Mouse (Mus musculus): ENCODE results near the gene Eif5a. TPM values are rescaled to one million over a fixed set of nuclear protein-coding genes. Genes with fewer than 3 reads are reported as not detected.
"Not testable (repeated sequence)": the region's sequence is repeated elsewhere in the genome, so short reads cannot be mapped to it uniquely, and the experiment has no call there.

The Eif5a gene
- polyA plus RNA-seq, 1 experiment from 2014 or later: 2,350 TPM

DNA sequence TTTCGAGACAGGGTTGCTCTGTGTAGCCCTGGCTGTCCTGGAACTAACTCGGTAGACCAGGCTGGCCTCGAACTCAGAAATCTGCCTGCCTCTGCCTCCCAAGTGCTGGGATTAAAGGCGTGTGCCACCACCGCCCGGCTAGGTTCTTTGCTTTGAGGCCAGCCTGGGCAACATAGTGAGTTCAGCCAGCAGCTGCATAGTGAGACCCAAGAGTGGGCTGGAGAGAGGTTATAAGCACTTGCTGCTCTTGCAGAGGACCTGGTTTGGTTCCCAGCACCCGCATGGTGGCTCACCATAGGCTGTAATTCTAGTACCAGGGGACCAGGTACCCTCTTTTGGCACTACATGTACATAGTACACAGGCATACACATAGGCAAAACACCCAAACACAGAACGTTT is 8.4 kb upstream of the Eif5a start:
- H3K27ac ChIP-seq; H3K9me3 ChIP-seq; DNase-seq (ENCODE audit: low spot score); H3K36me3 ChIP-seq; H3K4me3 ChIP-seq: not testable (repeated sequence)
- WGBS: 88% methylated on average over 8 of the region's 8 CpGs
- Histone ChIP-seq H3K27me3 (ENCODE audit: insufficient read depth, poor library complexity, severe bottlenecking) (peaks cover 15% of the 10 kb centered on the region), H3K4me1 (replicated peaks) (peaks cover 13% of the 10 kb centered on the region)

DNA sequence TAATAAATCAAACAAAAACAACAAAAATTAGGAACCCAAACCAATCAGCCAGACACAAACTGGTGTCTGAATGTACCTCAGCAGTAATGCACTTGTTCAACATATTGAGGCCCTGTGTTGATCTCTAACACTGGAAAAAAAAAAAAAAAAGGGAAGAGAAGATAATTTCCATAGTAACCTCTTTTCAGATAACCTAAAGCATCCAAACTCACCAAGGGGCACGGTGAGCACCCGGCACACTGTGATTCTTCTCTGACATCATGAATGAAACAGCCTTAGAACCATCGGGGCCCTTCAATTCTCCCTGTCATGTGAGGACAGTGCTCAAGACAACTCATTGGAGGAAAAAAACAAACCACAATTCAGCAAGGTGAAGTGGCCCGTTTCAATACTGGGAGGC is 8.0 kb upstream of the Eif5a start:
- Histone ChIP-seq H3K4me1 (replicated peaks) (peaks cover 9% of the 10 kb centered on the region; the same call in 1 of the 2 replicates), H3K36me3 (no peaks in the 10 kb centered on the region), H3K9me3 (no peaks in the 10 kb centered on the region), H3K27ac (no peak overlapping the region), H3K4me3 (no peak overlapping the region), H3K27me3 (ENCODE audit: insufficient read depth, poor library complexity, severe bottlenecking) (peaks cover 10% of the 10 kb centered on the region; the same call in 1 of the 2 replicates)
- no peak for DNase-seq (ENCODE audit: low spot score)
- WGBS: 88% methylated on average over 4 of the region's 4 CpGs

DNA sequence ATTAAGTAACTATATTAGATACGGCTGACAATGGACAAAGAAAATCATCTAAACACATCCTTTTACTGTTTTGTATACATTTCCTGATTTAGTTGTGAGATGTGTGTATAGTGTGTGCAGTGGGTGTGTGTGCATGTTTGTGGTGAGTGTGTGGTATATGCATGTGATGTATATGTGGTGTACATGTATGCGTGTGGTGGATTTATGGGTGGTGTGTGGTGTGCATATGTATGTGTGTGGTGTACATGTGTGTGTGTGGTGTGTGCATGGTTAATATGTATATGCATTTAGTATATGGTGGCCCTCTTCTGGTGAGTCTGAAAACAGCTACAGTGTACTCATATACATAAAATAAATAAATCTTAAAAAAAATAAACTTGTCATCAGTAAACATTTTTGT is 5.7 kb upstream of the Eif5a start:
- no peaks in the 10 kb centered on the region for H3K36me3 ChIP-seq
- H3K4me1 ChIP-seq (replicated peaks): peaks cover 6% of the 10 kb centered on the region
- no peak overlapping the region for H3K27ac ChIP-seq
- no peak overlapping the region for H3K4me3 ChIP-seq
- no peaks in the 10 kb centered on the region for H3K27me3 ChIP-seq (ENCODE audit: insufficient read depth, poor library complexity, severe bottlenecking)
- WGBS: 95% methylated on average over 2 of the region's 2 CpGs
- no peaks in the 10 kb centered on the region for H3K9me3 ChIP-seq
- no peak for DNase-seq (ENCODE audit: low spot score)

GRCm38 (mm10) chr11:69922796-69923195 is 1.0 kb upstream of the Eif5a start:
- Histone ChIP-seq H3K36me3 (peaks cover 20% of the 10 kb centered on the region), H3K27ac (peak overlapping the region; percentile 98), H3K4me3 (peak overlapping the region; percentile 91), H3K9me3 (no peaks in the 10 kb centered on the region), H3K27me3 (ENCODE audit: insufficient read depth, poor library complexity, severe bottlenecking) (no peaks in the 10 kb centered on the region), H3K4me1 (replicated peaks) (peaks cover 25% of the 10 kb centered on the region)
- WGBS: 72% methylated on average over 3 of the region's 3 CpGs
- DNase-seq (ENCODE audit: low spot score): no peak

DNA sequence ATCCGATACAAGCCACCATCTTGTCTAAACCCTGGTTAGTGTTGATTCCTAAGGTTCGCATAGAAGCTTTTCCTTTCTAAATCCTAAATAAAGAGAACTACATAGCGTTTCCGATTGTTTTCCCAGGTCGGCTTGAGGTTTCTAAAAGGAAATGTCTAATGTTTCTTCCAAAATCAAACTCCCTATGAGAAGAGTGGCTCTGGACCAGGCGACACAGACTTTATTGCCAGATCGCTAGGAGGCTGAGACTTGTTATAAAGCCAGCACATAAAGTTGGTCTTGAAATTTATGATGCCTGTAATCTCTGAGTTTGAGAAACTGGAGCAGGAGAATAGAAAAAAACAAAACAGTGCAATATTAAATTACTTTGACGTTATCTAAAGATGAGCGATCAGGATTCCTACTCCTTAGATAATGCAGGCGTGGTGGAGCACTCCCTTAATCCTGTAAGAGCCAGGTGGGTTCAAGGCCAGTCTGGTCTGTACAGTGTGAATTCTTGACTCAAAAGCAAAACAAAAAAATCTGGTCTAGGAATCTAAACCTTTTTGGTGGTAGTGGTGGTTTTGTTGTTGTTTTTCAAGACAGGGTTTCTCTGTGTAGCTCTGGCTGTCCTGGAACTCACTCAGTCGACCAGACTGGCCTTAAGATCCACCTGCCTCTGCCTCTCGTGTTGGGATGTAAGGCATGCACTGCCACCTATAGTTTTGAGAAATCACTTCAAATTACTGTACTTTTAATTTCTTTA is 426 bp upstream of the Eif5a start:
- Histone ChIP-seq H3K27me3 (ENCODE audit: insufficient read depth, poor library complexity, severe bottlenecking) (no peaks in the 10 kb centered on the region), H3K4me3 (peak overlapping the region; percentile 91), H3K4me1 (replicated peaks) (peaks cover 31% of the 10 kb centered on the region), H3K36me3 (peaks cover 26% of the 10 kb centered on the region), H3K9me3 (no peaks in the 10 kb centered on the region), H3K27ac (peak overlapping the region; percentile 98)
- WGBS: 5% methylated on average over 12 of the region's 12 CpGs
- no peak for DNase-seq (ENCODE audit: low spot score)

DNA sequence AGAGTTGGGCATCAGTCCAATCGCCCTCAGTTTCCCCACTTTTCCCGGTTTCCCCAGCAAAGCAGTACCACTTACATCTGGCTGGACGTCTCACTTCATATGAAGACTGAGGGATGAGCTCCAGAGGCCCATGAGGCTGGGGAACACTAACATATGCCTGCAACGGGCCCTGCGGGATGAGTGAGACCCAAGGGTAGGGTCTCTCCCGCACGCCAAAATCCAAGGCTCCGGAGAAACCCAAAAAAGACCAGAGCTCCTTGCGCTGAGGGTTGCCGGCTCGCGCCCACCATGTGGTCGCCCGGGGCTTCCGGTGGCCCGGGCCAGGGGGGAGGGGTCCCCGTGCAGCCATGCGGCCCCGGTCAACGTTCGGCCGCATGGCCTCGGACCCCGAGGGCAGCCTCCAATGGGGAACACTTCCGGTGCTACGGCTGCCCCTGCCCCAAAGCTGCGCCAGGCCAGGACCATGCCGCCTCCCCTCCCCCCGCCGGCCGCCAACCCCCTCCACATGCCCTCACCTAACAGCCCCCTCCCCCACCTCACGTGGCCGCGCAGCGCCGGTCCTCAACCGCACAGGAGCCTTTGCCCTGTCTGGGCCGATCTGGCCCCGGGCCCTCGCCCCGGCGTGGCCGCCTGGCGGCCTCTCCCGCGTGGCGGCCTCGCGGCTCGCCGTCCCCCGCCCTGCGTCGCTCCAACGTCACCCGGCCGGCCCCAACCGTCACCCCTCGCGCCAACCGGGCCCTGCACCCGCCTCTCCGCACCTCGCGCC is 1.3 kb downstream of the Eif5a start:
- Histone ChIP-seq H3K4me1 (replicated peaks) (peaks cover 46% of the 10 kb centered on the region), H3K27ac (peak overlapping the region; percentile 98), H3K27me3 (ENCODE audit: insufficient read depth, poor library complexity, severe bottlenecking) (no peaks in the 10 kb centered on the region), H3K36me3 (peaks cover 43% of the 10 kb centered on the region), H3K4me3 (peak overlapping the region; percentile 91), H3K9me3 (no peaks in the 10 kb centered on the region)
- peak; percentile 59 for DNase-seq (ENCODE audit: low spot score)
- WGBS: under 1% methylated on average over 64 of the region's 65 CpGs

DNA sequence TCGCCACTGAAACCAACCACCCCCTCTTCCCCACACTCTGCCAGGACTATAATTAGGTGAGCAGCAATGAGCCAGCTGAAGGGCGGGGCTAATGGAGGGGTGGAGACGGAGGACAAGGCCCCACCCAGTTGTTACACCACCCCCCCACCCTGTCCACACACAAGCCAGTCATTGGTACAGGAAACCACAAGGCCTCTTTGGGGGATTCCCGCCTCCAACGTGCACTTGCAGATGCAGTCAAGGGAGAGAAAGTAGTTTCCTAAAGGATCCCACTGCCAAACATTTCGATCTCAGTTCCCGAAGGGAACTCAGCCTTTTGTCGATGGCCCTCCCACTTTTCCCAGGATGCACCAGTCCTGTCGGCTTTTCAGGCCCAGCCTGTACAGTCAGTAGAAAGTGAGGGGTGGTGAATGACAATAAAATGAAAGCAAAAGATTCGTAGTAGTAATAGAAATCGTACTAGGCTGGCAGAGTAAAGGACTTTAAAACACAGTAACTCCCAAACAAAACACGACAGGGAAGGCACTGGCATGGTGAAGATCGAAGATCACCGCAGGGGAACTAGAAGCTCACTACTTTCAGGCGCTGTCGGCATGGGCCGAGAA is 2.0 kb downstream of the Eif5a start:
- peaks cover 50% of the 10 kb centered on the region for H3K36me3 ChIP-seq
- peak; percentile 56 for DNase-seq (ENCODE audit: low spot score)
- H3K27ac ChIP-seq: peak overlapping the region; percentile 98
- peaks cover 53% of the 10 kb centered on the region for H3K4me1 ChIP-seq (replicated peaks)
- WGBS: 3% methylated on average over 17 of the region's 17 CpGs
- H3K27me3 ChIP-seq (ENCODE audit: insufficient read depth, poor library complexity, severe bottlenecking): no peaks in the 10 kb centered on the region
- H3K4me3 ChIP-seq: peak overlapping the region; percentile 91
- H3K9me3 ChIP-seq: no peaks in the 10 kb centered on the region

DNA sequence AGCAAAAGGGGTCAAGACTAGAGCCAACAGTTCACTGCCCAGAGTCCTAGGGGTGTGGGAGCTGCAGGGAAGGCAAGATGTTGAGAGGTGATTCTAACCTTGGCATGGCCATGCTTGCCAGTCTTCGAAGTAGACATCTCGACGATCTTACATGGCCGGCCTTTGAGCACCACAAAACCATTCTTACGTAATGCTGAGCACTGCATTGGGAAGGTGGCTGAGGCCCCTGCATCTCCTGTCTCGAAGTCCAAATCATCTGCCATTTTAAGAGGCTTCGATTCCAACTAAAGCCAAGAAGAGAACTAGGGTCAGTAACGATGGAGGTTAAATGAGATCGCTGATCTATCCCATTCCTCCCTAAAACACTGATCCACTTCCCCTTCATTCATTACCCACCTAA is 2.7 kb downstream of the Eif5a start:
- WGBS: 87% methylated on average over 9 of the region's 9 CpGs
- no peaks in the 10 kb centered on the region for H3K9me3 ChIP-seq
- DNase-seq (ENCODE audit: low spot score): no peak
- peak overlapping the region; percentile 91 for H3K4me3 ChIP-seq
- H3K27ac ChIP-seq: no peak overlapping the region
- no peaks in the 10 kb centered on the region for H3K27me3 ChIP-seq (ENCODE audit: insufficient read depth, poor library complexity, severe bottlenecking)
- H3K36me3 ChIP-seq: peaks cover 51% of the 10 kb centered on the region
- H3K4me1 ChIP-seq (replicated peaks): peaks cover 60% of the 10 kb centered on the region

DNA sequence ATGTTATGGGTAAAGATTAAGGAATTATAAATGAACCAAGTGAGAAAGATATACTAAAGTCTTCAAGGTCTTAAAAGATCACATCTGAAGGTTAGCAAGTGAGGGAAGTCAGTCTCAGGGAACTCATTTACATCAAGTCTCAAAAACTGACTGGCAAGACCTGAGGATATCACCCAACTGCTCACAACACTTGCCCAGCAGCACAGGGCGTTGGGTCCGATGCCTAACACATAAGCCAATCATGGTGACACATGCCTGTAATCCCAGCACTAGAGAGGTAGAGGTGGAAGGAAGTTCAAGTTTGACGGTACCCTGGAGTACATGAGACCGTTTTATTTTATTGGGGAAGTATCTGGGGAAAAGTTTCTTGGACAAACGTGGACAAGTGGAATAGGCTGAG is 3.6 kb downstream of the Eif5a start:
- Histone ChIP-seq H3K9me3 (no peaks in the 10 kb centered on the region), H3K27me3 (ENCODE audit: insufficient read depth, poor library complexity, severe bottlenecking) (no peaks in the 10 kb centered on the region), H3K27ac (no peak overlapping the region), H3K4me3 (0 out of 2 replicates have a peak overlapping the region, but pooled peaks have one; percentile 7), H3K36me3 (peaks cover 56% of the 10 kb centered on the region), H3K4me1 (replicated peaks) (peaks cover 67% of the 10 kb centered on the region)
- DNase-seq (ENCODE audit: low spot score): no peak
- 89% methylated on average over 5 of the region's 5 CpGs for WGBS

GRCm38 (mm10) chr11:69917379-69917948 is 4.3 kb downstream of the Eif5a start:
- Histone ChIP-seq H3K27me3 (ENCODE audit: insufficient read depth, poor library complexity, severe bottlenecking) (no peaks in the 10 kb centered on the region), H3K4me1 (replicated peaks) (peaks cover 65% of the 10 kb centered on the region), H3K27ac (no peak overlapping the region), H3K36me3 (peaks cover 63% of the 10 kb centered on the region), H3K4me3 (peak overlapping the region; percentile 23; the same call in 1 of the 2 replicates), H3K9me3 (no peaks in the 10 kb centered on the region)
- WGBS: 89% methylated on average over 8 of the region's 8 CpGs
- no peak for DNase-seq (ENCODE audit: low spot score)

- not testable (repeated sequence) for DNase-seq (ENCODE audit: low spot score); H3K27me3 ChIP-seq (ENCODE audit: insufficient read depth, poor library complexity, severe bottlenecking); H3K9me3 ChIP-seq; H3K27ac ChIP-seq
- peak overlapping the region; percentile 99; the same call in 1 of the 2 replicates for H3K4me3 ChIP-seq
- H3K4me1 ChIP-seq (replicated peaks): peaks cover 62% of the 10 kb centered on the region
- peaks cover 69% of the 10 kb centered on the region for H3K36me3 ChIP-seq
- WGBS: 67% methylated on average over 7 of the region's 7 CpGs
Measured at GRCm38 (mm10) chr11:69916652-69917378, 4.9 kb downstream of the Eif5a start.
